Mouse (Mus musculus): ENCODE data around the gene Fbll1. TPM values are rescaled to one million over a fixed set of nuclear protein-coding genes. Genes with fewer than 3 reads are reported as not detected.

The Fbll1 gene
- total RNA-seq, 2 experiments from 2014 or later = 51.2 to 54.3 TPM

DNA sequence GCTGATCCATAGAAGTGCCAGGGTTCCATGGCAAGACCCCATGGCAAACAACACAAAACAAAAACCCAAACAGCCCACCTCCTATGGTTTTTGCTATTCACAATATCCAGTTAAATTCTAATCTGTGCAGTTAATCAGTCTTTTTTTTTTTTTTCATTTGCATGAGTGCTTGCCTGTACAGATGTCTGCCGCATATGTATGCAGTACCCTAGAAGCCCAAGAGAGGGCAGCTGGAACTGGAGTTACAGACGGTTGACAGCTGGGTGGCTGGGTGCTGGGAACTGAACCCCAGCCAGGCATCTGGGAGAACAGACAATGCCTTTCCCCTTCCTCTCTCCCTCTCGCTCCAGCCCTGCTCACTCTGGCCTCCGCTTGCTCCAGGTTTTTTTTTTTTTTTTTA is 14.1 kb downstream of the Fbll1 start:
- no peak for DNase-seq (ENCODE audit: low spot score in 2 of 2)

DNA sequence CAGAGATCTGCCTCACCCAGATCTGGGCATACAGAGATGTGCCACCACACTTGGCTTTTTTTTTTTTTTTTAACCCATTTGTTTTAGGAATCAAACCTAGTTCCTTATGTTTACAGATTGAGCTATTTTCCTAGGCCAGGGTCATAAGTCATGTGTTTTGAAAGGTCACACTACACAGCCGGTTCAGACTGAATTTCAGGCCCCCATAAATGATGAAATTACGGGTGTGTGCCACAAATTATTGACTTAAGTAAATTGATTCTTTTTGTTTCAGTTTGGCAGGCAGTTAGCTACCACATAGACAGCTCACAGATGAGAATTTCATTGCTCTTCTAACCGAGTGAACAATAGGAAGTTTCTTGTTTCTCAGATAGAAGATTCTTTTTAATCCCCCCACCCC is 14.7 kb downstream of the Fbll1 start:
- DNase-seq (ENCODE audit: low spot score in 2 of 2) = no peak

DNA sequence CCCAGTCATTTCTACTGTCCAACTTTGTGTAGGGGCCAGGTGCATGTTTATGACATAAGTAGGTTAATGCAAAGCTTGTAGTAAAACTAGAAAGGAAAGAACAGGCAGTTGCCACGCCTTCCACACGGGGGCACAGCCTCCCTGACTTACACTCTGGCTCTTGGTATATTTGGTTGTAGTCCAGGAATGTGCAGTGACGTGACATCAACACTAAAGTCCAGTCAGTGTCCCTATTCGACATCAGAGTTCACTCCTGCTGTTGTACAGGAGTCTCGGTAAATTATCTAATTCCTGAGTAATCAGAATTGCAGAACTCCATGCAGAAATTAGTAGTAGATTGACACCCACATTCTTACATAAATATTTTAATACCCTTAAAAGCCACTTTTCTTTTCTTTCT is 15.6 kb downstream of the Fbll1 start:
- DNase-seq (ENCODE audit: low spot score in 2 of 2) = no peak

DNA sequence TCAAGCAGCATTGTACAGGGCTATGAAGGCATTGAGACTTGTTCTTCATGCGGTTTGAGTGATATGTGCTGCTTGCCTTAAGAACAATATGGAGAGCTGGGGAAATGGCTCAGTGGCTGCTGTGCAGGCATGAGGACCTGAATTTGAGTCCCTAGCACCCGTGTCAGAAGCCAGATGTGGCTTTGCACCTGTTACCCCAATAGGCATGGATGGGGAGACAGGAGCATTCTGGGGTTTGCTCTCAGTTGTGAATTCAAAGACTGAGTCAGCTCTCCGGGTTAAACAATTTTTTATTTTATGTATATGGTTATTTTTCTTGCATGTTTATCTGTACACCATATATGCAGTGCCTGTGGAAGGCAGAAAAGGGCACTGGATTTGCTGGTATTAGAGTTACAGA is 16.2 kb downstream of the Fbll1 start:
- DNase-seq (ENCODE audit: low spot score in 2 of 2) = no peak

DNA sequence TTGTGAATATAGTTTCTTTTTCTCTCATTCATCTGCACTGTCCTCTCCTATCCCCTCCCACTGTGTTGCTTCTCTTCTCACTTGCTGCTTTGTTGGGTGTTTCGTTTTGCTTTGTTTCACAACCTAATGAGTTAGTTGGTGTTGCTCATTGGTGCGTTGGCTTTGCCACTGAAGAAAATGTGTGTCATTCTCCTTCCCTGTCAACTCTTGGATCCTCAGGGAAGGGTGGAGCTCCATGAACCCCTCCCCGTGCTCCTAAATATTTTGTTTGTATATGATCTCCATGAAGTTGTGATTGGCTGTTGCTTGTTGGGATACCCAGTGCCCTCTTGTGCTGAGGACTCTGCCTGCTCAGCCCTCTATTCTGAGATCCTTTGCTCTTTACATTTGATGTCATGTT is 18.3 kb downstream of the Fbll1 start:
- DNase-seq (ENCODE audit: low spot score in 2 of 2) = no peak

DNA sequence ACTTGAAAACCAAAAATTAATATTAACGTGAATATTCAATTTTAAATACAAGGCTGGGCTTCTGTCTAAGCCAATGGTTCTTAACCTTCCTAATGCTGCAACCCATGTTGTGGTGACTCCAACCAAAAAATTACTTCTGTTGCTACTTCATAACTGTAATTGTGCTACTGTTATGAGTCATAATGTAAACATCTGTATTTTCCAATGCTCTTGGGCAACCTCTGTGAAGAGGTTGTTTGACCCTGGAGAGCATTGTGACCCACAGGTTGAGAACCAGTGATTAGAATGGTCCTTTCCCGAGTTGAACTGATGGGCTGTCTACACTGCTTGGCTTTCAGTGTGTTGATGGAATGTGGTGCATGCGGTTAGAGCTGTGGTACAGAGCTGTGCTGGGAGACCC is 22.2 kb downstream of the Fbll1 start:
- DNase-seq (ENCODE audit: low spot score in 2 of 2) = no peak

DNA sequence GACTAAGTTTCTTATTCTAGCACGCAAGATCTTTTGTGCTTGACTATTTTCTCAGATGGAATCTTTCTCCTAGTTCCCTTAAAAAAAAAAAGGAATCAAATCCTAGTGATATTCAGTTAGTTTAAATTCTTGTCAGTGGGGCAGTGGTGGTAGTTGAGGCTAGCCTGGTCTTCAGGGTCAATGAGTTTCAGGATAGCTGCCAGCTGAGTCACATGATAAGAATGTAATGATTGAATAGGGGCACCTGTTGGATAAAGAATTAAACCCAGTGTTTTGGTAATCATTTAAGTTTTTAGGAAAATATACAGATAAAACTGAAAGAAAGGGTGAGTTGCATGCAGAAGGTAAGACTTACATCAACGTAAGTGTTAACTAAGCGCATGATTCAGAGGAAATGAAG is 23.1 kb downstream of the Fbll1 start:
- no peak for DNase-seq (ENCODE audit: low spot score in 2 of 2)

DNA sequence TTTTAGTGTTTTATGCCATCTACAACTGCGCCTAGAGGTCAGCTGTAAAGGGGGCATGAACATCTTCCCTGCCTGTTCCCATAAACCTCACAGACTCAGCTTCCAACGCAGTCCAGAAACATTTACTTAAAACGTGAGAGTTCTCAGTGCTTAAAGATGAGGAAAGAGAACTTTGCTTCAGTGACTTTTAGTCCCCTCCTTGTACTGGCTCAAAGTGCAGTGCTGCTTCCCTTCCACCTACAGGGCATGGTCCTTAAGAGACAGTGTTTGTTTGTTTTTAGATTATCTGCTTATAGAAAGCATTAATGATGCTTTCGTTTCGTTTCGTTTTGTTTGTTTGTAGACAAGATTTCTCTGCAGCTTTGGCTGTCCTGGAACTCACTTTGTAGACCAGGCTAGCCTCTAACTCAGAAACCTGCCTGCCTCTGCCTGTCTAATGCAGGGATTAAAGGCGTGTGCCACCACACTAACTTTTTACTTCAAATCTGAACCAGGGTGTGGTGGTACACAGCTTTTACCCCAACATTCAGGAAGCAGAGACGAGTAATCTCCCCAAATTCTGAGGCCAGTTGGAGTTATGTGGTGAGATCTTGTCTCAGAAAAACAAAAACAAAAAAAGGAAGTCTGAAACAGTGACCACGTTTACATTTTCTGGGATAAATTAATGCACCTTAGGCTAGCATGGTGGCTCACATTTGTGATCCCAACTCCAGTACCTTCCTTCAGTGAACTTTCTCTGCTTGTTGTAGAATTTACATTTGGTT is 27.8 kb downstream of the Fbll1 start:
- no peak for DNase-seq (ENCODE audit: low spot score in 2 of 2)

DNA sequence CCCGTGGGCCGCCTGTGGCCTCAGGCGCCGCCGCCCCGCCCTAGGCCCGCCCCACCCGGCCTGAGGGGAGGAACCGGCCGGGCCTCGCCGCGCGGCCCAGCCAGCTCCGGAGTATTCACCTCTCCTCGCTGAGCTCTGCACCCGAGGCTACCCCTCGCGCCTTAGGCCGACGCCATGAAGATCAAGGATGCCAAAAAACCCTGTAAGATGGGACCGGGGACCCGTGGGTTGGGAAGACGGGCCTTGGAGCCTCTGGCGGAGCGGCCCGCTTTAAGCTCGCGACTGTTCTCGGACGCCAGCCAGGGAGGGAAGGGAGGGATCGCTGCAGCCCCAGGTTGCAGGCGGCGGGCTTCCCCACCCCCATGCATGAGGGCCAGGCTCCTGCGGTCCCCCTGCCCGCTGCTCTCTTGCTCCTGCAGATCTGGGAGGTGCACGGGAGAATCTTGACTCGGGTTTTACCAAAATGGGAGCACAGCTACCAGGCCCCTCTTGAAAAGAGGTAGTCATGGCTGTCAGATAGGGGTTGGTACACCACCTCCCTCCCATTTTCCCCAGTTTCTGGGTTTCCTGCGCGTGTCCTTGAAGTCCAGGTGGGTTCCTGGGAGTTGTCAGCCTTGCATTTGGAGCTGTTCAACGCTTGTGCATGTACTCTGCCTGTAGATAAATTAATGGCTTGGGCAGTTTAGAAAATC is 28.8 kb downstream of the Fbll1 start:
- DNase-seq (ENCODE audit: low spot score in 2 of 2) = peak; percentile 81 to 83

DNA sequence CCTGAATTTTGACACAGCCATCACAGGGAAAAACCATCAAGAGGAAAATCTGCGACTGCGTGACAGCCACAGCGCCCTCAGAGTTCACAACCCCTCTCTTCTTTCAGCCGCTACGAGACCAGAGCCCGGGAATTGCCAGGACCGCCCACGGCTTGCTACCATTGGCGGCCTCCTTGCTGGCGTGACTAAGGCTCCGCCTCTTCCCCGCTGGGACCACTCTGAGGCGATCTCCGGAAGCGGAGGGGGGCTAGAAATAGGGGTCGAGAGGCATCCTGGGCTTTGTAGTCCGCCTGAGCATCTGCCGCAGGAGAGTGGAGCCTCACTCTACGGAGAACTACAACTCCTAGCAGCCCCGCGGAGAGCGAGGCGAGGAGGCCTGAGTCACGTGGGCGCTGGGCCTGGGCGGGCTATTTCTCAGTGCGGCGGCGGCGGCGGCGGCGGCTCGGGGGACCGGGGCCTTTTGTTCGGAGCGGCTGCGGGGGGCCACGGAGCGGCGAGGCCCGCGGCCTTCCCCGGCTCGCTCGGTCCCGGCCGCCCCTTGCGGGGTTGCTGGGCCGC is 29.4 kb downstream of the Fbll1 start, which contains the start of gene Pank3:
TSS of gene Pank3 (plus strand) at position 297 of the 558 bp plus-strand sequence.
- DNase-seq (ENCODE audit: low spot score in 2 of 2) = peak; percentile 93 to 95

DNA sequence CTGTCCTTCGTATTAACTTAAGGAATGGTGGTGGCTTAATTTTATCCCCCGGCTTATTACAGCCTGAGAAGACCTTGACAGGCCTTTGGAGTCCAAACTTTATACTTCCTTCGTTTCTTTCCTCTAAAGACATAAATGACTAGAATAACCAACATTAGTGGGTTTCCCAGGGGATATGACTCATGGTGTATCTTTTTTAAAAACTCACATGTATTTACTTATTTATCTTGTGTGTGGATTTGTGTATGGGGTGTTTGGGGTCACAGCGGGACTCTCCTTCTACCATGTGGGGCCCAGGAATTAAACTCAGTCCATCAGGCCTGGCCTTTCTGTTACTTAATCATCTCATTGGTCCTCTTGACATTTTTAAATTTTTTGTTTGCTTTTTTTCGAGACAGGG is 31.8 kb downstream of the Fbll1 start:
- no peak for DNase-seq (ENCODE audit: low spot score in 2 of 2)

DNA sequence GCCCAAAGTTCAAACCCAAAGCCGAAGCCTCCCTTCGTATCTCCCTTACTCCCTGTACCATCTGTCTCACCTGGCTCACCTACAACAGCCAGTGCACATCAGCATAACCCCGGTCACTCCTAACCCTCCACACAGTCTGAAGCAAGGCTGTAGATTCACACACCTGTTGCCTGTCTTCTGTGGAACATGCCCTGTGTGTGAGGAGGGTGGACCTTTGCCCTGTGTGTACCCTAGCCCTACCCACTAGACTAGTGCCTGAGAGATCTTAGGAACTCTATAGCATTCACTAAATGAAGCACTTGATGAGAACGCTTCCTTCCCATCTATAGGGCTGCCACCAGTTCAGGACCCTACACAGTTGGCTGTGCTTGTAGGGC is 38.1 kb downstream of the Fbll1 start:
- DNase-seq (ENCODE audit: low spot score in 2 of 2) = no peak

DNA sequence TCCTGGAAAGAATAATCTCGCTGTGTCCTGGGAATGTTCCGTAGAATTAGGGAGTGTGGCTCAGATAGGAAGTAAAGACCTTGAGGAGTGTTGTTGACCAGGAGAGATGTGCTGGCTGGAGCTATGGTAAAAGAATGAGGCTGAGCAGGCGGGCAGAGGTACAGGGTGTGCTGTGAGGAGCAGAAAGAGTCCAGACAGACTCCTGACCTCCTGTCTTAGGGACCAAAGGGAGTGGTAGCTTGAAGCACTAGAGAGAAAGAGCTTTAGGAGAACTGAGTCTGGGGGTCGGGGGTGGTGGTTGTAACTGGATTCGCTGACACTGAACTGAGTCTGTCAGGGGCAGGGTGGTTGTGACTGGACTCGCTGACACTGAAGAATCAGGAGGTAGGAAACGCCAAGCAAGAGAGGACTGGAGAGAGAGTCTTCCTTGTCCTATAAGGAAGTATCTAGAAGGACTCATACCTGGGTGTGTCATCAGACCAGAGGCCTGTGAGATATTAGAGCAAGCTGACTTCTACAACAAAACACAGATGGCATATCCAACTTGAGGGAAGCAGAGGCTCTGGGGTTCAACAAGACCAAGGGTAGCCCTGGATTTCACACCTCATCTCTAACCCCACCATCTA is 38.6 kb downstream of the Fbll1 start:
- no peak for DNase-seq (ENCODE audit: low spot score in 2 of 2)

DNA sequence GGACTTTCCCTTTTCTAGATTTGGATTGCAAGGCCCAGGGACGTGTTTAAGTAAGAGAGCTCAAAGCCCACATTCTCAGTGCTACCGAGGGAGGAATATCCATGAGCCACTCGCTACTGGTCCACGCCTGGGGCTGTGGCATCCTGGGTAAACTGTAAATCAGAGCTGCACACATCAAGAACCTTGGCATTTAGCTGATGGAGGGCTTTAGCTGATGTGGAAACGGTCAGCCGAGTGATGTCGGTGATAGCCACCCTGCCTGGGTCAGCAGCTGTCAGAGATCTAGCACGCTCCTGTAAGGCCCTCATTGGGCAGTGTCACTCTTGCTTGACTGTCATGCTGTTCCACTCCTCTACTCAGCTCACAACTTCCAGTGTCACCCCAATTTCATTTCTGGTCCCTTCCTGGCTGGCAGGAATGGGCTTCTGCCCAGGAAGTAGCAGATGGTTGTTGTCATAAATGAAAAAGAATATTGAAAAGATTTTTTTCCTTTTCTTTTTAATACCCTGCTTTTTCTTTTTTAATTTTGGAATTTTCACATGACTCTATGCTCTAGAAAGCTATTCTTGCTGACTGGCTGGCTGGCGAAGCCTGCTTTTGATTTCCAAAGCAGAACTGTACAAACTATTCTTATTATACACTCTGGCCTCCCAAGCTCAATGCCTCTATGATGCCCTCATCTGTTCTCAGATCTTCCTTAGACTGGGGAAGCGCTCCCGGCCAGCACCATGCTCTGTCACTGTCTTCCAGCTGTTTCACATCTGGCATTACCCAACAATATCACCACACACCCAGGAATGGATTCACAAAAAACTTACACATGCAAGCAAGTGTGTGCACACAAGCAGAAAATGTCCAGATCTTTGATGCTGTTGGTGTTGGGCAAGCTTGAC is 42.0 kb downstream of the Fbll1 start:
- DNase-seq (ENCODE audit: low spot score in 2 of 2) = no peak

DNA sequence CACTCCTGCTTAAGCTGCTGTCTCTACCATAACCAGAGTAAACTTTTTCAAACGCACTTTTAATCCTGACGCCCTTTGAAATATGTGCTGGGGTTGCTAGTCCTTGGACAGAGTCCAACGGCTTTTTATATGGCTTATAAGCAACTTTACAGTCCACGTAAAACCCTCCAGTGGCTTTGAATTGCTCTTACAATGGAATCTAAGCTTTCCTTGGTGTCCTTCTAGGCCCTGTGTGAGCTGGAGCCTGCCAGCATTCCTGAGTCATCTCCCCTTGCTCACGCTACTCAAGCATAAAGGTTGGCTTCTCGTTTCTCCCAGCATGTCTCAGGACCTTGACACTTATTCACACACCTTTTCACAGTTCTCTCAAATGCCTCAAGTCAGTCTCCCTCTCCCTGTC is 43.1 kb downstream of the Fbll1 start:
- no peak for DNase-seq (ENCODE audit: low spot score in 2 of 2)

DNA sequence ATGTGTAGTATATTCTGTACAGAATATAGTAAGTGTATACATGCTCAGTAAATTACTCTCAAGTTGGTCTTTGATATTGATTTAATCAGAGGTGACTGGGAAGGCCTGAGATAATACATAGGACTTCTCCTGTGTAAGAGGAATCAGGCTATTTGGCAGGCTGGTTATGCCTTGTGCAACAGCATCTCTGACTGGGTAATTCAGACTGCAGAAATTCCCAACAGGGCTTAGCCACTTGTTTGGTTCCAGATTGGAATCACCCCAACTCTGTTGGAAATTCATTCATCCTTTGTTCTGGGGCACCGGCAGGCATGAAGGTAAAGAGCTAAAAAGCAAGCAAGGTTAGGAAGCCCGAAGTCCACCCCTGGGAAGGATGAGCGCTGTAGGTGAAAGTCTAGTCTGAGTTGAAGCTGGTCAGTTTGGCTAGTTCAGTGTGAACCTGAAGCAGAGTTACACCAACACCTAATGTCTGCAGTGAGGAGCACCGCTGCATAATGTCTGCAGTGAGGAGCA is 43.7 kb downstream of the Fbll1 start:
- no peak for DNase-seq (ENCODE audit: low spot score in 2 of 2)

DNA sequence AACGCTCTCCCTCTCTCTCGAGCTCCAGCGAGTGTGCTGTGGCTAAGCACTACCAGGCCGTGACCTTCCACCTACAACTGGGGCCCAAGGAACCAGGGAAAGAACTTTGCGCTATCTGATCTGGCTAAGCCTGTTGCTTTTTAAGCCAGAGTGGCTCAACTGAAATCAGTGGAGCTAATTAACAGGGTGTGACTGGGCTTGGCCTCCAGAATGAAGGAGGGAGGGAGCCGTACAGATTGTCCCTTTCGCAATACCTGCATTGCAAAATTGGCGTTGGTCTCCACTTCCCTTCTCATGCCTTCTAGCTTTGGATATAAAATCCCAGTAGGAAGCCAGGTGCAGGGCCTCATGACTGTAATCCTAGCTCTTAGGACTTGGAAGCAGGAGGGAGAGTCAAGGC is 48.1 kb downstream of the Fbll1 start:
- DNase-seq (ENCODE audit: low spot score in 2 of 2) = no peak

All from layer of hippocampus, postnatal 10 days (tissue).